Mouse (Mus musculus) CH12.LX (cell line): ENCODE measurements around the gene Alyref. TPM values are rescaled to one million over a fixed set of nuclear protein-coding genes. Genes with fewer than 3 reads are reported as not detected.

ENCODE experiments used
- DNase-seq: peaks from one replicate; pipeline ENCODE4 v3.0.0-alpha.2; 2013; ENCODE audit errors: extremely low read depth
- H3K27ac ChIP-seq: 2 replicates; pipeline ENCODE4 v1.5.1; 2012; ENCODE audit warnings: low read depth, mild to moderate bottlenecking, control low read depth, moderate library complexity; ENCODE audit not compliant: insufficient read depth
- H3K27me3 ChIP-seq: replicated peaks from 2 replicates; pipeline ENCODE3; 2012; ENCODE audit warnings: inconsistent platforms
- H3K36me3 ChIP-seq, 2 experiments: replicated peaks in 1 of 2; 2 replicates each; pipeline versions ENCODE3 to v1.6.1; 2012; ENCODE audit warnings: inconsistent platforms in 1 of 2, low read length in 1 of 2, mild to moderate bottlenecking in 1 of 2, mixed read lengths in 1 of 2, moderate library complexity in 1 of 2; ENCODE audit not compliant: control insufficient read depth in 1 of 2, insufficient read depth in 1 of 2
- H3K4me1 ChIP-seq, 2 experiments: 2 replicates each; pipeline ENCODE4 v1.6.1; 2012; ENCODE audit warnings: inconsistent platforms in 1 of 2, moderate library complexity in 1 of 2; ENCODE audit not compliant: insufficient read depth in 2 of 2, control insufficient read depth in 1 of 2
- H3K4me2 ChIP-seq: 2 replicates; pipeline ENCODE4 v1.6.1; 2012; ENCODE audit warnings: low read depth, mild to moderate bottlenecking, control low read depth; ENCODE audit not compliant: poor library complexity, insufficient read depth, severe bottlenecking
- H3K4me3 ChIP-seq, 3 experiments: fragments of 150-350 bp in 1 of 3; sonication (generic) in 1 of 3; replicated peaks in 1 of 3; 2 replicates each; pipeline versions ENCODE3 to v1.5.1; 2011 to 2012; ENCODE audit warnings: low read depth in 2 of 3, low read length in 2 of 3, mild to moderate bottlenecking in 2 of 3, moderate library complexity in 2 of 3, control low read depth in 1 of 3, improper control_type of control experiment in 1 of 3, inconsistent platforms in 1 of 3, mixed read lengths in 1 of 3; ENCODE audit not compliant: poor library complexity in 1 of 3
- H3K79me2 ChIP-seq: replicated peaks from 2 replicates; pipeline ENCODE4 v1.6.1; 2012; ENCODE audit warnings: mild to moderate bottlenecking, moderate library complexity; ENCODE audit not compliant: control insufficient read depth, poor library complexity, insufficient read depth, severe bottlenecking; ENCODE audit errors: extremely low read depth
- H3K9ac ChIP-seq: 2 replicates; pipeline ENCODE4 v1.6.1; 2012; ENCODE audit warnings: low read depth, mild to moderate bottlenecking, control low read depth, moderate library complexity; ENCODE audit not compliant: insufficient read depth
- H3K9me3 ChIP-seq: replicated peaks from 2 replicates; pipeline ENCODE3; 2012; ENCODE audit warnings: low read length, inconsistent platforms, mixed read lengths
- BHLHE40 ChIP-seq: IDR thresholded peaks from 2 replicates; pipeline ENCODE4 v1.6.1; 2011; ENCODE audit warnings: mild to moderate bottlenecking, low read depth, low read length, improper control_type of control experiment
- CHD1 ChIP-seq: IDR thresholded peaks from 2 replicates; pipeline ENCODE4 v1.6.1; 2012; ENCODE audit warnings: low read depth, low read length, improper control_type of control experiment, inconsistent platforms
- CHD2 ChIP-seq: IDR thresholded peaks from 2 replicates; pipeline ENCODE4 v1.6.1; 2011; ENCODE audit warnings: low read length, improper control_type of control experiment
- CTCF ChIP-seq, 2 experiments: IDR thresholded peaks in 1 of 2; conservative IDR thresholded peaks in 1 of 2; 2 replicates each; pipeline ENCODE4 v1.5.1; 2011 to 2012; ENCODE audit warnings: low read depth in 2 of 2, low read length in 2 of 2, improper control_type of control experiment in 1 of 2, inconsistent platforms in 1 of 2, mild to moderate bottlenecking in 1 of 2, moderate library complexity in 1 of 2
- ELF1 ChIP-seq: IDR thresholded peaks from 2 replicates; pipeline ENCODE4 v1.6.1; 2014; ENCODE audit warnings: low read depth, mild to moderate bottlenecking, inconsistent platforms, low read length, improper control_type of control experiment
- EP300 ChIP-seq: IDR thresholded peaks from 2 replicates; pipeline ENCODE4 v1.6.1; 2011; ENCODE audit warnings: low read length, improper control_type of control experiment
- ETS1 ChIP-seq: conservative IDR thresholded peaks from 2 replicates; pipeline ENCODE4 v1.6.1; 2012; ENCODE audit warnings: low read depth, mild to moderate bottlenecking, inconsistent platforms, low read length, improper control_type of control experiment, moderate library complexity
- GABPA ChIP-seq: IDR thresholded peaks from 2 replicates; pipeline ENCODE4 v1.6.1; 2012; ENCODE audit warnings: low read depth, low read length, improper control_type of control experiment, inconsistent platforms; ENCODE audit not compliant: insufficient replicate concordance
- HCFC1 ChIP-seq: IDR thresholded peaks from 2 replicates; pipeline ENCODE4 v1.6.1; 2012; ENCODE audit warnings: low read depth, mild to moderate bottlenecking, inconsistent platforms, low read length, improper control_type of control experiment
- IRF4 ChIP-seq: IDR thresholded peaks from 2 replicates; pipeline ENCODE4 v1.6.1; 2014; ENCODE audit warnings: low read depth, mild to moderate bottlenecking, inconsistent platforms, low read length, improper control_type of control experiment
- JUN ChIP-seq: IDR thresholded peaks from 2 replicates; pipeline ENCODE4 v1.6.1; 2011; ENCODE audit warnings: low read depth, mild to moderate bottlenecking, low read length, improper control_type of control experiment, moderate library complexity; ENCODE audit not compliant: insufficient read depth
- JUND ChIP-seq: conservative IDR thresholded peaks from 2 replicates; pipeline ENCODE4 v1.6.1; 2011; ENCODE audit warnings: low read depth, low read length, improper control_type of control experiment
- KAT2A ChIP-seq: IDR thresholded peaks from 2 replicates; pipeline ENCODE4 v1.6.1; 2012; ENCODE audit warnings: low read length, improper control_type of control experiment, inconsistent platforms; ENCODE audit not compliant: insufficient replicate concordance
- MAFK ChIP-seq: IDR thresholded peaks from 2 replicates; pipeline ENCODE4 v1.6.1; 2011; ENCODE audit warnings: low read length, improper control_type of control experiment; ENCODE audit not compliant: insufficient replicate concordance
- MAX ChIP-seq: IDR thresholded peaks from 2 replicates; pipeline ENCODE4 v1.6.1; 2011; ENCODE audit warnings: low read length, improper control_type of control experiment
- MAZ ChIP-seq: IDR thresholded peaks from 2 replicates; pipeline ENCODE4 v1.6.1; 2012; ENCODE audit warnings: low read depth, mild to moderate bottlenecking, inconsistent platforms, low read length, improper control_type of control experiment, moderate library complexity
- MEF2A ChIP-seq: IDR thresholded peaks from 2 replicates; pipeline ENCODE4 v1.6.1; 2014; ENCODE audit warnings: low read depth, mild to moderate bottlenecking, inconsistent platforms, low read length, improper control_type of control experiment, borderline replicate concordance
- MYC ChIP-seq: IDR thresholded peaks from 2 replicates; pipeline ENCODE4 v1.6.1; 2011; ENCODE audit warnings: low read depth, mild to moderate bottlenecking, improper control_type of control experiment, low read length
- NELFE ChIP-seq: IDR thresholded peaks from 2 replicates; pipeline ENCODE4 v1.6.1; 2011; ENCODE audit warnings: low read depth, low read length, improper control_type of control experiment
- NRF1 ChIP-seq: IDR thresholded peaks from 2 replicates; pipeline ENCODE4 v1.6.1; 2014; ENCODE audit warnings: low read depth, mild to moderate bottlenecking, inconsistent platforms, low read length, improper control_type of control experiment, moderate library complexity
- PAX5 ChIP-seq: IDR thresholded peaks from 2 replicates; pipeline ENCODE4 v1.6.1; 2012; ENCODE audit warnings: low read length, inconsistent platforms, mixed read lengths
- POLR2A ChIP-seq: IDR thresholded peaks from 2 replicates; pipeline ENCODE4 v1.6.1; 2011; ENCODE audit warnings: low read depth, mild to moderate bottlenecking, improper control_type of control experiment, low read length
- SMC3 ChIP-seq: IDR thresholded peaks from 2 replicates; pipeline ENCODE4 v1.6.1; 2011; ENCODE audit warnings: low read depth, low read length, improper control_type of control experiment
- TCF12 ChIP-seq: IDR thresholded peaks from 2 replicates; pipeline ENCODE4 v1.6.1; 2014; ENCODE audit warnings: low read depth, mild to moderate bottlenecking, inconsistent platforms, low read length, improper control_type of control experiment
- USF1 ChIP-seq: IDR thresholded peaks from 2 replicates; pipeline ENCODE4 v1.6.1; 2014; ENCODE audit warnings: low read depth, mild to moderate bottlenecking, inconsistent platforms, low read length, improper control_type of control experiment
- USF2 ChIP-seq: conservative IDR thresholded peaks from 2 replicates; pipeline ENCODE4 v1.6.1; 2011; ENCODE audit warnings: low read depth, low read length, improper control_type of control experiment
- ZC3H11A ChIP-seq: IDR thresholded peaks from 2 replicates; pipeline ENCODE4 v1.6.1; 2012; ENCODE audit warnings: low read depth, mild to moderate bottlenecking, inconsistent platforms, low read length, improper control_type of control experiment
- ZKSCAN1 ChIP-seq: IDR thresholded peaks from 2 replicates; pipeline ENCODE4 v1.6.1; 2012; ENCODE audit warnings: low read depth, inconsistent platforms, low read length, improper control_type of control experiment, borderline replicate concordance
- ZMIZ1 ChIP-seq: IDR thresholded peaks from 2 replicates; pipeline ENCODE4 v1.6.1; 2012; ENCODE audit warnings: low read depth, mild to moderate bottlenecking, inconsistent platforms, low read length, improper control_type of control experiment
- ZNF384 ChIP-seq: IDR thresholded peaks from 2 replicates; pipeline ENCODE4 v1.6.1; 2012; ENCODE audit warnings: low read depth, low read length, improper control_type of control experiment, inconsistent platforms
- dilution Hi-C: fragments of 300-500 bp; cut with MboI; formaldehyde crosslinking; loops from 2 replicates; pipeline ENCODE4 v1.14.3; 2020; ENCODE audit warnings: low sequenced_read_pairs; ENCODE audit not compliant: extremely low pct_unique_long_range_greater_than_20kb, extremely low pct_ligation_motif_present
- in situ Hi-C: fragments of 300-500 bp; cut with MboI; formaldehyde crosslinking; loops from 3 replicates; pipeline ENCODE4 v1.14.3; 2019; ENCODE audit warnings: low sequenced_read_pairs, low pct_ligation_motif_present, low pct_unique_long_range_greater_than_20kb, mixed read lengths
- polyA plus RNA-seq: library from polyadenylated mRNA; unstranded; fragments of >175 nt; gene quantifications from 2 replicates; pipeline ENCODE4 v1.2.1, GENCODE M21; 2012; ENCODE audit warnings: low read depth; ENCODE audit not compliant: insufficient read length
- total RNA-seq, 2 experiments: library from RNA; depleted of rRNA; stranded (reverse); fragments of 300-350 nt in 1 of 2; fragments of >200 nt in 1 of 2; gene quantifications; 2 replicates each; pipeline ENCODE4 v1.2.3; 2012 to 2014

Alyref gene
- total and polyA plus RNA-seq, 3 experiments = 358 to 582 (median 451) TPM

- dilution Hi-C loops = no loop called here
- H3K4me3 ChIP-seq = peak overlapping the region; percentile 15 to 46 (median 40)
- peak overlapping the region; percentile 74; the same call in 1 of the 2 replicates for H3K4me2 ChIP-seq
- peaks cover 3% of the 10 kb centered on the region for H3K27me3 ChIP-seq
- H3K36me3 ChIP-seq = no peaks in the 10 kb centered on the region
- H3K79me2 ChIP-seq = no peaks in the 10 kb centered on the region
- no peaks in the 10 kb centered on the region for H3K9me3 ChIP-seq
- in situ Hi-C loops = no loop called here
- H3K4me1 ChIP-seq = peaks cover 16 to 39% of the 10 kb centered on the region in 2 experiments
- no peak overlapping the region for H3K27ac ChIP-seq
- no peak for DNase-seq
- no peak overlapping the region for H3K9ac ChIP-seq
- TF ChIP-seq IRF4 (no peak), GABPA (no peak), ZMIZ1 (no peak), ZKSCAN1 (no peak), POLR2A (no peak), ETS1 (no peak), ZNF384 (no peak), MAX (no peak), NELFE (no peak), MAZ (no peak), SMC3 (no peak), TCF12 (no peak), CHD1 (no peak), KAT2A (no peak), JUND (no peak), USF1 (no peak), MYC (no peak), EP300 (no peak), HCFC1 (no peak), USF2 (no peak)
These were observed 49.1 kb upstream of the Alyref start for GRCm38 (mm10) chr11:120647047-120647830.

- Histone ChIP-seq H3K36me3 (peaks cover 15 to 33% of the 10 kb centered on the region in 2 experiments), H3K9ac (peak within 1 kb of the TSS; percentile 79), H3K27ac (peak within 1 kb of the TSS; percentile 35; the same call in 1 of the 2 replicates), H3K27me3 (no peaks in the 10 kb centered on the region), H3K4me3 (peak within 1 kb of the TSS; percentile 57 to 70 (median 66)), H3K4me1 (peaks cover 25 to 56% of the 10 kb centered on the region in 2 experiments), H3K9me3 (no peaks in the 10 kb centered on the region), H3K4me2 (peak within 1 kb of the TSS; percentile 75), H3K79me2 (no peaks in the 10 kb centered on the region)
- dilution Hi-C loops (no loop called here), in situ Hi-C loops (no loop called here)
- DNase-seq = peak; percentile 98
- no peak for TF ChIP-seq ZC3H11A
- TF ChIP-seq CTCF (conservative IDR thresholded peaks at IDR 0.05 in 1 of 2, IDR thresholded peaks at IDR 0.05 in 1 of 2; ENCODE audit: low read depth in 2 of 2, low read length in 2 of 2) = no peak
- no peak for TF ChIP-seq ZKSCAN1
- TF ChIP-seq ETS1 = 0 out of 2 replicates have a peak, but pooled peaks have one; percentile 12
- TF ChIP-seq EP300 = no peak
- no peak for TF ChIP-seq PAX5
- peak; percentile 24; the same call in 1 of the 2 replicates for TF ChIP-seq MEF2A
- no peak for TF ChIP-seq GABPA
- no peak for TF ChIP-seq CHD1
- TF ChIP-seq USF2 = no peak
- peak; percentile 94 for TF ChIP-seq NELFE
- peak; percentile 64 for TF ChIP-seq JUND
- TF ChIP-seq BHLHE40 = 0 out of 2 replicates have a peak, but pooled peaks have one; percentile 19
- peak; percentile 92 for TF ChIP-seq ZMIZ1
- TF ChIP-seq MAX = peak; percentile 97
- no peak for TF ChIP-seq MAFK
- TF ChIP-seq NRF1 = 0 out of 2 replicates have a peak, but pooled peaks have one; percentile 33
- peak; percentile 61 for TF ChIP-seq CHD2
- TF ChIP-seq ELF1 = no peak
- TF ChIP-seq USF1 = peak; percentile 3; the same call in 1 of the 2 replicates
- no peak for TF ChIP-seq JUN
These were observed 45.4 kb upstream of the Alyref start, which contains the start of gene Pycr1 for GRCm38 (mm10) chr11:120643601-120643987. Pycr1 (minus strand) TSS chr11:120643769.
